Mouse (Mus musculus) embryonic facial prominence, embryonic 10.5 days (tissue): Measurements from ENCODE around the gene Rnf208. TPM values are rescaled to one million over a fixed set of nuclear protein-coding genes. Genes with fewer than 3 reads are reported as not detected.

Experiments used
- DNase-seq: peaks from one replicate; pipeline ENCODE4 v3.0.0-alpha.2; 2017; ENCODE audit warnings: low spot score
- H3K27ac ChIP-seq: fragments of 300-500 bp; sonication (generic); replicated peaks from 2 replicates; pipeline ENCODE4 v1.5.1; 2016; ENCODE audit warnings: mild to moderate bottlenecking
- H3K27me3 ChIP-seq: fragments of 300-500 bp; sonication (generic); replicated peaks from 2 replicates; pipeline ENCODE4 v1.6.1; 2016; ENCODE audit warnings: low read depth, mild to moderate bottlenecking; ENCODE audit not compliant: poor library complexity, severe bottlenecking
- H3K36me3 ChIP-seq: fragments of 300-500 bp; sonication (generic); replicated peaks from 2 replicates; pipeline ENCODE4 v1.6.1; 2016; ENCODE audit warnings: mild to moderate bottlenecking, moderate library complexity
- H3K4me1 ChIP-seq: fragments of 300-500 bp; sonication (generic); 2 replicates; pipeline ENCODE4 v1.6.1; 2016
- H3K4me3 ChIP-seq: fragments of 300-500 bp; sonication (generic); 2 replicates; pipeline ENCODE4 v1.5.1; 2016; ENCODE audit warnings: mild to moderate bottlenecking, moderate library complexity
- H3K9me3 ChIP-seq: fragments of 300-500 bp; sonication (generic); 2 replicates; pipeline ENCODE4 v1.6.1; 2016; ENCODE audit warnings: mild to moderate bottlenecking
- WGBS: fragments of 180-500 bp; shearing (Covaris S2); methylation state at CpG from one replicate; pipeline ENCODE4 v1.1.7; 2016; 5-methylcytosine and 5-hydroxymethylcytosine counted together
- polyA plus RNA-seq: library from polyadenylated mRNA; unstranded; fragments of >200 nt; fragmentation: Nextera tagmentation; extraction: Ambion mirVana; gene quantifications from 2 replicates; pipeline ENCODE4 v1.2.1, GENCODE M21; 2016

The Rnf208 gene
- polyA plus RNA-seq, 1 experiment from 2014 or later = 15.1 TPM

DNA sequence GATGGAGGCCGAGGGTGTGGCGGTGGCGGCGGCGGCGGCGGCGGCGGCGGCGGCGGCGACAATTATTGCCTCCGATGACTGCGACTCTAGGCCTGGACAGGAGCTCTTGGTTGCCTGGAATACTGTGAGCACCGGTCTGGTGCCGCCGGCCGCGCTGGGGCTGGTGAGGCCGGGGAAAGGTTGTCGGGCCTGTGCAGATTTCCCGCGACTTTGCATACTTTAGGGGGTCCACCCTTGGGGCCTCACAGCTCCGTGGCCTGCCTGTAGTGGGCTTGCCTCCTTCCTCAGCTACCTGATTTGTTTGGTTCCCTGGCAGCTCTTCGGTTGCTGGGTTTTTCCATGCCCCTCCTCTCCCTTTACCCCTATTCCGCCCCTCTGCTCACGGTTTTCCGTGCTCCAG lies 30.5 kb downstream of the Rnf208 start:
- Histone ChIP-seq H3K9me3 (no peaks in the 10 kb centered on the region), H3K36me3 (peaks cover 81% of the 10 kb centered on the region), H3K4me1 (peaks cover 26% of the 10 kb centered on the region), H3K27ac (peak overlapping the region; percentile 88), H3K4me3 (peak overlapping the region; percentile 98), H3K27me3 (no peaks in the 10 kb centered on the region)
- no peak for DNase-seq
- WGBS = under 1% methylated on average over 29 of the region's 29 CpGs

- H3K27me3 ChIP-seq = no peaks in the 10 kb centered on the region
- H3K9me3 ChIP-seq = no peaks in the 10 kb centered on the region
- H3K36me3 ChIP-seq = peaks cover 82% of the 10 kb centered on the region
- H3K4me1 ChIP-seq = peaks cover 26% of the 10 kb centered on the region
- peak overlapping the region; percentile 88 for H3K27ac ChIP-seq
- H3K4me3 ChIP-seq = peak overlapping the region; percentile 98
- WGBS = 41% methylated on average over 16 of the region's 16 CpGs
- no peak for DNase-seq
Observed at GRCm38 (mm10) chr2:25273010-25273409, 31.0 kb downstream of the Rnf208 start.

GRCm38 (mm10) chr2:25278928-25279882 lies 37.1 kb downstream of the Rnf208 start:
- Histone ChIP-seq H3K27me3 (no peaks in the 10 kb centered on the region), H3K4me3 (no peak overlapping the region), H3K36me3 (peaks cover 99% of the 10 kb centered on the region), H3K4me1 (no peaks in the 10 kb centered on the region), H3K9me3 (no peaks in the 10 kb centered on the region), H3K27ac (no peak overlapping the region)
- 64% methylated on average over 13 of the region's 13 CpGs for WGBS
- DNase-seq = peak; percentile 81

GRCm38 (mm10) chr2:25285551-25285950 lies 43.5 kb downstream of the Rnf208 start:
- peaks cover 43% of the 10 kb centered on the region for H3K27me3 ChIP-seq
- H3K9me3 ChIP-seq = no peaks in the 10 kb centered on the region
- no peak for DNase-seq
- H3K4me3 ChIP-seq = no peak overlapping the region
- H3K4me1 ChIP-seq = peaks cover 10% of the 10 kb centered on the region
- H3K36me3 ChIP-seq = peaks cover 61% of the 10 kb centered on the region
- 88% methylated on average over 2 of the region's 2 CpGs for WGBS
- no peak overlapping the region for H3K27ac ChIP-seq

GRCm38 (mm10) chr2:25286314-25286713 lies 44.3 kb downstream of the Rnf208 start:
- 73% methylated on average over 1 of the region's 1 CpGs for whole genome bisulfite sequencing
- Histone ChIP-seq H3K27ac (no peak overlapping the region), H3K36me3 (peaks cover 53% of the 10 kb centered on the region), H3K9me3 (no peaks in the 10 kb centered on the region), H3K4me3 (no peak overlapping the region), H3K27me3 (peaks cover 51% of the 10 kb centered on the region), H3K4me1 (peaks cover 17% of the 10 kb centered on the region)
- no peak for DNase-seq

DNA sequence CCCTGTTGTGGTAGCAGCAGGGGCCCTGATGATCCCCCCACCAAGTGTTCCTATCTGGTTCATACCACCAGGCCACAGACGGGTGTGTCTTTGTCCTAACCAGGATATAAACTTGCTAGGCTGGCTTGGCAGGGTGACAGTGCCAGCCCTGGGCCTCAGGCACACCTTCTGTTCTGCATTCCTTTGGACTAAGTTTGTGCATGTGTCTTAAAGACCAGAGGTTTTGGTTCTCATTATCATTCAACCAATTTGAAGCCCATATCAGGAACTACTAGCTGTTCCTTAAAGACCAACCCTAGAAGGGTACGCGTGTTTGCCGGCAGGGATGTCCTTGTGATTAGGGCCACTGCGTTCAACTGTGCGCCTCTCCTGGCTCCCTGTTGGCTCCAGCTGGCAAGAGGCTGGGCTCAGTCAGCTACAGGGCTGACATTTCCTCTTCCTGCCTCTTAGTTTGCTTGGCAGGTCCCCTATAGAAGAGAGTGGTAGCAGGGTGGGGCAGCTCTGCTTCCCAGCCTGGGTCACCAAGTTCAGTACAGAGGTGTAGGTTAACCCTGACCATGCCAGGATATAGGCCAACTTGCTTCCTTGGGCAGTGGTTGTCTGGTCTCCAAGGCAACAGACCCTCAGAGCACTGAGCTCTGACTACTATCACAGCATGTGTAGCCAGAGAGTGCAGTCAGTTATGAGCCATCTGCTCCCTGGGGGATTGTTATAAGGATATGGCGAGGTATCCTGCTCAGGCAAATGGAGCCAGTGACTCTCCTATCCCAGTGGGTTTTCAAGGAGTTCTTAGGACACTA lies 45.0 kb downstream of the Rnf208 start:
- no peak overlapping the region for H3K4me3 ChIP-seq
- H3K9me3 ChIP-seq = no peaks in the 10 kb centered on the region
- DNase-seq = no peak
- peaks cover 47% of the 10 kb centered on the region for H3K36me3 ChIP-seq
- H3K27ac ChIP-seq = no peak overlapping the region
- WGBS = 58% methylated on average over 7 of the region's 7 CpGs
- peaks cover 58% of the 10 kb centered on the region for H3K27me3 ChIP-seq
- peaks cover 23% of the 10 kb centered on the region for H3K4me1 ChIP-seq

DNA sequence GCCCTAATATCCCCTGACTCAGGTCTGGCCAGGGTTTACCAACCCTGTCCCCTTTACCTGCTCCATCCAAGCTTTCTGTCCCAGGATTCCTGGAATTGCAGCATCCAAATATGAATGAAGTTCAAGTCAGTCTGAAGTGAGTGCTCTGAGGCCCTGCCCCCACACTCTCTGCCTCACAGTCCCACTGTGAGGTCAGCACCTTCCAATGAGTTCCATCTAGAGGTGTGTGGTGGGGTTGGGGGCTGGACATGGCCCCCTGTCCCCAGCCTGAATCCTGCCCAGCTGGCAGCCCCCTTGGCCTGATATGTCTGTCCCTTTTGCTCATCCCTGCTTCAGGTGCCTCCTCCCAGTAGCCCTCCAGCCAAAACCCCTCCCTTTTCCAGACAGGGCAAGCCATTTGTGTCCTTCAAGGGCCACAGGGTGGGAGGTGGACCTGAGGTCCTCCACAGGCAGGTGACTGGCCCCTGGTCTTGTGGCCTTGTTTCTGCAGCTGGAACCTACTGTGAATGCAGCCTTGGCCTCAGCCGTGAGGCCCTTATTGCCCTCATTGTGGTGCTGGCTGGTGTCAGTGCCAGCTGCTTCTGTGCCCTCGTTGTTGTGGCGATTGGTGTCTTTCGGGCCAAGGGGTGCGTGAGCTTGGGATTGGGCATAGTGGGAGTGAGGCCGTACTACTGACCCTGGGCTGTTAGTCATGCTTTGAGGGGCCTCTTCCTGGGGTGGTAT lies 46.0 kb downstream of the Rnf208 start, which contains the start of gene Tmem210:
Tmem210 (plus strand) TSS at position 219 of the 723 bp plus-strand sequence.
- no peak for DNase-seq
- Histone ChIP-seq H3K27ac (no peak within 1 kb of the TSS), H3K4me3 (no peak within 1 kb of the TSS), H3K36me3 (peaks cover 37% of the 10 kb centered on the region), H3K9me3 (no peaks in the 10 kb centered on the region), H3K4me1 (peaks cover 32% of the 10 kb centered on the region), H3K27me3 (peaks cover 68% of the 10 kb centered on the region)
- 88% methylated on average over 6 of the region's 6 CpGs for WGBS

DNA sequence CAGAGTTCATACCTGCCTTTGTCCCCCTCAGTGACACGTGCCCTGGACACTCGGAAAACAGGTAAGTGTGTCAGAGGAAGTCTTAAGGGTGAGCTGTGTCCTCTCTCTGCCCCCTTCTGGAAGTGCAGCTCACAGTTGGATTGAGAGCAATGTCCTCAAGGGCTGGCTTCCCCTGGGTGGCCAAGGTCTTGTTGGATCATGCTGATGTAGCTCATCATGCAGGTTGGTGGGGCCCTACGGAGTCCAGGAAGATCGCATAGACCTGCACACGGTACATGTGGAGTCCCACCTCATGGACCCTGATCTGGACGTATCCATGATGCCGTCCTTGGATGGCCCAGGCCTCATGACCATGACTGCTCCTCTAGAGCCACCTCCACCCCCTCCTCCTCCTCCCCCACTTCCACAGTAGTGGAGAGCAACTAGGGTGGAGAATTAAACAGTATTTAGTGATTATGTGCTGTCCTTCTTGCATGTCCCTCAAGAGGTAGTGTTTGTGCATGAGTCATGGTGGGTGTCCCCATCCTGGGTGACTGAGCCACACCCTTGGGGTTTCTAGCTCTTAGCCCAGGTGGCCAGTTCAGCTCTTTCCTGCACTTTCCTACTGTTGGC lies 46.8 kb downstream of the Rnf208 start:
- Histone ChIP-seq H3K27me3 (peaks cover 76% of the 10 kb centered on the region), H3K9me3 (no peaks in the 10 kb centered on the region), H3K4me3 (no peak overlapping the region), H3K36me3 (peaks cover 29% of the 10 kb centered on the region), H3K4me1 (peaks cover 32% of the 10 kb centered on the region), H3K27ac (no peak overlapping the region)
- WGBS = 86% methylated on average over 7 of the region's 7 CpGs
- DNase-seq = no peak

DNA sequence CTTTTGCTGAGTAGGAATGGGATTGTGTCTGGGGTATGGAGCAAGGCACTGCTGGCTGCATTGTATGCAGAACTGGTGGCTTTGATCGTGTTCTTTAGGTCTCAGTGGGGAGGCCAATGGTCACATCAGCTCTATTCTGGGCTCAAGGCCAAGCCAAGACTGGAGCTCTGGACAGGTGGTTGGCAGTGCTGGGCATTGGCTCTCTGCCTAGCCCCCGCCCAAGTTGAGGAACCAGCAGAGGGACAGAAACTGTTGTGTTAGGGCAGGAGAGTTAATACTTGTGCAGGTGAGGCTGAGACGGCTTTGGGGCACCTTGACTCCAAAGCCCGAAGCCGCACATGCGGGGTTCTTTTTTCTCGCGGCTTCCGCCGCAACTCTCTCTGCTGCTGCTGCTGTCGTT lies 47.6 kb downstream of the Rnf208 start, which contains the start of gene Lrrc26:
Lrrc26 (plus strand) TSS at position 265 of the 400 bp plus-strand sequence.
- no peak within 1 kb of the TSS for H3K27ac ChIP-seq
- H3K4me3 ChIP-seq = peak within 1 kb of the TSS; percentile 29
- H3K36me3 ChIP-seq = peaks cover 21% of the 10 kb centered on the region
- H3K27me3 ChIP-seq = peaks cover 84% of the 10 kb centered on the region
- H3K9me3 ChIP-seq = no peaks in the 10 kb centered on the region
- peaks cover 33% of the 10 kb centered on the region for H3K4me1 ChIP-seq
- no peak for DNase-seq
- WGBS = 6% methylated on average over 11 of the region's 11 CpGs

DNA sequence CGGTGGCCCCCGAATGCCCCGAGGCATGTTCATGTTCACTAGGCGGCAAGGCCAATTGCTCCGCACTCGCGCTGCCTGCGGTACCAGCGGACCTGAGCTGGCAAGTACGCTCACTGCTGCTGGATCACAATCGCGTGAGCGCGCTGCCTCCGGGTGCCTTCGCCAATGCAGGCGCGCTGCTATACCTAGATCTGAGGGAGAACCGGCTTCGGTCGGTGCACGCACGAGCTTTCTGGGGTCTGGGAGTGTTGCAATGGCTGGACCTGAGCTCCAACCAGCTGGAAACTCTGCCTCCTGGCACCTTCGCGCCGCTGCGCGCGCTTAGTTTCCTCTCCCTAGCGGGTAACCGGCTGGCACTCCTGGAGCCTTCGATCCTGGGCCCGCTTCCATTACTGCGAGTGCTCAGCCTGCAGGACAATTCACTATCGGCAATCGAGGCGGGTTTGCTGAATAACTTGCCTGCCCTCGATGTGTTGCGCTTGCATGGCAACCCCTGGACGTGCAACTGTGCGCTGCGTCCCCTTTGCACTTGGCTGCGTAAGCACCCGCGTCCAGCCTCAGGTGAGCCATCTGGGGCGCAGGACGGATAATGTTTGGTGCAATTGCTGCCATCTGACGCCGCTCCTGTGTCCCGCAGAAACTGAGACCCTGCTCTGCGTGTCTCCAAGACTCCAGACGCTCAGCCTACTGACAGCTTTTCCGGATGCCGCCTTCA lies 48.2 kb downstream of the Rnf208 start:
- no peak overlapping the region for H3K27ac ChIP-seq
- DNase-seq = peak; percentile 40
- H3K4me3 ChIP-seq = peak overlapping the region; percentile 29

DNA sequence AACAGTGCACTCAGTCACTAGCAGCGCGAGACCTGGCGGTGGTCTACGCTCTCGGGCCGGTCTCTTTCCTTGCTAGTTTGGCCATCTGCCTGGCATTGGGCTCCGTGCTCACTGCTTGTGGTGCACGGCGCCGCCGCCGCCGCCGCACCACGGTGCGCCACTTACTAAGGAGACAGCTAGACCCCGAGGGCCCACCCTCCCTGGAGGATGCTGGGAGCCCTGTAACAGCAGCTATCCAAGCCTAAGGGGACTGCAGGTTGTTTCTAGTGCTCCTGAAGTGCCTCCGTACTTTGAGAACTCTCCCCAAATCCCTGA lies 48.7 kb downstream of the Rnf208 start:
- H3K27ac ChIP-seq = no peak overlapping the region
- peak; percentile 30 for DNase-seq
- peak overlapping the region; percentile 29 for H3K4me3 ChIP-seq
- WGBS = 1% methylated on average over 18 of the region's 18 CpGs
- peaks cover 95% of the 10 kb centered on the region for H3K27me3 ChIP-seq
- peaks cover 35% of the 10 kb centered on the region for H3K4me1 ChIP-seq
- H3K9me3 ChIP-seq = no peaks in the 10 kb centered on the region
- peaks cover 10% of the 10 kb centered on the region for H3K36me3 ChIP-seq

More for the DNA sequence above, 48.2 kb downstream of the Rnf208 start:
- 2% methylated on average over 54 of the region's 54 CpGs for WGBS
- Histone ChIP-seq H3K4me1 (peaks cover 35% of the 10 kb centered on the region), H3K27me3 (peaks cover 90% of the 10 kb centered on the region), H3K9me3 (no peaks in the 10 kb centered on the region), H3K36me3 (peaks cover 15% of the 10 kb centered on the region)
